Mouse (Mus musculus) adrenal gland, adult (tissue): ENCODE data around the gene Eef1g.
"Not testable (repeated sequence)": the region's sequence is repeated elsewhere in the genome, so short reads cannot be mapped to it uniquely, and the experiment has no call there.

Experiments used
- DNase-seq, 2 experiments: peaks; one replicate each; pipeline ENCODE4 v3.0.0; 2022 to 2023; ENCODE audit warnings: low spot score in 1 of 2; ENCODE audit not compliant: inconsistent age in 2 of 2

The Eef1g gene

DNA sequence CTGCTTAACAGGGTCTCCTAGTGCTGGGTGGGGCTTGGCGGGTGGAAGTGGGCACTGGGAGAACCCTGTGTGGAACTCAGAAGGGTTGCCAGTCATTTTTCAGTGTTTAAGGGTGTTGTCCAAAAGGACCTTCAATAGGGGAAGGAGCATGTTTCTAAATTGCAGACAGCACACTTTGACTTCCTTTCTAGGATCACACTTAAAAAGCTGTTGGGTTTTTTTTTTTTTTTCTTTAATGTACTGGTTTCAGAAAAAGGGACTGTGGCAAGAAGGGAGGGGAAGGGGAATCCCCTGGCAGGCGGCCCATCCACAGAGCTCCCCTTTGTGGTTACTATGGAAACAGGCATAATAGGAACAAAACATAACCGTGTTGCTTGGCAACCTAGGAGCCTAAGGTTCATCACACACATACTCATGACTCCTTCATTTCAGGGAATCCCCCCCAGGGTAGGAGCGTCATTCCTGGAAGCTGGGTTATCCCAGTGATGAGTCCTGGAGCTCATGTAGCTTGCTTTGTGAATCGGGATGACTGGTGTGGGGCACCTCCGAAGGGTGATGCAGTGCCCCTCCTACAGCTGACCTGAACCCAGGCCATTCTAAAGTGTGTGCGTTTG lies 17.5 kb downstream of the Eef1g start:
- peak; percentile 60 to 80 for DNase-seq

DNA sequence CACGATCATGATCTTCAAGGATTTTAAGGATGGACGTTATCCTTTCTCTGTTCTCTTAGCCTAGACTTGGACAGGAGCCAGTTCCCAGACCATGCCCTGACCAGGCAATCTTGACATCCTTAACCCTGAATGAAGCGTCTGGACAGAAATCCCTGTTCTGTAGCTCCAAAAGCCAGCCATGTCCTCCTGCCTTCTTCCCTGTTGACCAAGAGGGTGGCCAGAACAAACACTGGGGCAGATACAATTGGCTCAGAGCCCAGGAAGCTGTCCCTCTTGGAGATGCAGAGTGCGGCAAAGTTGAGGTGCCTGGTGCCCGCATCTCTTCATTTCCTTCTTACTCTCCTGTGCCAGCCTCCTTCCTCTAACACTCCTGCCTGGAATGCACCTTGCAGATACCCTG lies 19.1 kb downstream of the Eef1g start:
- peak in 1 of 2 experiments; percentile 52 for DNase-seq

DNA sequence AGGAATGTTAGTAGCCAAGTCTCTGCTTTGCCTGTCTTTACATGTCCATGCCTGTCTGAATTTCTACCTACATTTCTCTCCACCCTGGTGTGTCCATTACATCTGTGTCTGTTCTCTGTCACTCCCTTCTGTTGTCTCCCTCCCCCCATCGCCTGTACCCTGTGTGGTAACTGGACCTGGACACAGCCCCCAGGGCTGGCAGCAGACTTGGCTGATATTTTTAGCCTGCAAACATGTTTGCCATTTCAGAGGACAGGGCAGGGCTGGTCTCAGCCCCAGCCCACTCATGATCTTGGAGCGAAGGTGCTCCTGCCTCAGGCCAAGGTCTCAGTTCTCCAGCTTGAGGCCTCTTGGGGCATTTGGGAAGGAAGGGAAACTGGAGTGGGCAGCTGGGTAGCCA lies 21.0 kb downstream of the Eef1g start:
- peak in 1 of 2 experiments; percentile 50 for DNase-seq

DNA sequence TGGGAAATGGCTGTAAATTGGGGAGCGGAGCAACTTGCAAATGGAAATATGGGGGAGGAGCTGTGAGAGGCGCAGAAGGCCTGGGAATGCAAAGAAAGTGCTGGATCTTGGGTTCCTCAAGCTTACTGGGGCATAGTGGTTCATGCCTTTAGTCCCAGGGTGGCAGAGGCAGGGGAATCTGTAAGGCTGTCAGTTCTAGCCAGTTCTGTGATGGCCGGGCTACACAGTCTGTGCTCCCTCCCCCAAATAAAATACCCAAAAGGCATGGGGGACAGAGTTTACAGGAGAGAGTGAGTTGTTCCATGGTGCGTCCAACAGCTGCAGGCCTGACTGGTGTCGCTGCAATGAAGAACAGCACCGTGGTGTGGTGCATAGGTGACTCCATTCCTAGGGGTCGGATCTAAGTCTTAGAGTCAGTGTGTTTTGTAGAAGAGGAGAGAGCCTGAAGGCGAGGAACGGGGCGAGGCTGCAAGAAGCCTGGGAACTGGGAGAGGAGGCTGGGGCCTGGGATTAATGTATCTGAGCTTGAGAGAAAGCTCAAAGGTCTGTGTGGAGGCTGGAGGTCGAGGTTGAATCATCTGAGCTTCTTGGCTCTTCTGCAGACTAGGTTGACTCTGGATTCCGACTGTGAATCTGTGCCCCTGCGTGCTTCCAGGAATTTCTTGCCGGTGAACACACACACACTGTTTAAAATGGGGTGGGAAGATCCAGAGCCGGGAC lies 21.7 kb downstream of the Eef1g start:
- DNase-seq: no peak

DNA sequence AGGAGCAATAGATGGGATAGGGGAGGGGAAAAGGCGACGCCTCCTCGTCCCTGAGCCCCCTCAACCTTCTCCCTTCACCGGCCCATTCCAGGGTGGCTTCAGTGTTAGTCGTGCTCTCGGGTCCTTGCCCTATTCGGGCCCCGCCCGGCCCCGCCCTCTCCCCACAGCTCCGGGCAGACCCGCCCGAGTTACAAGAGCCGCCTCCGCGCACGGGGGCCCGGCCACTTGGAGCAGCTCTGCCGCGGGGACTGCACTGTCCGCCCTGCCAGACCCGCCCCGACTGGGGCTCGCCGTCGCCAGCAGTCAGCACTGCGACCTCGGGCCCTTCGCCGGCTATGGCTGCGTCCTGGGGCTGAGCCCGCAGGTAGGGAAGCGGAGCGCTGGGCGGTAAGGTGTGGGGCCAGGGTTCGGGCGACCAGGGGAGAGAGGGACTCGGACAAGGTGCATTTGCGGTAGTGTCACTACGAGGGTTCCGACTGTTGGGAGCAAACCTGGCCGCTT lies 22.3 kb downstream of the Eef1g start, which contains the start of gene Ahnak:
Gene Ahnak, plus strand, starts transcription at position 219 of the 501 bp plus-strand sequence.
- peak; percentile 88 to 96 for DNase-seq

DNA sequence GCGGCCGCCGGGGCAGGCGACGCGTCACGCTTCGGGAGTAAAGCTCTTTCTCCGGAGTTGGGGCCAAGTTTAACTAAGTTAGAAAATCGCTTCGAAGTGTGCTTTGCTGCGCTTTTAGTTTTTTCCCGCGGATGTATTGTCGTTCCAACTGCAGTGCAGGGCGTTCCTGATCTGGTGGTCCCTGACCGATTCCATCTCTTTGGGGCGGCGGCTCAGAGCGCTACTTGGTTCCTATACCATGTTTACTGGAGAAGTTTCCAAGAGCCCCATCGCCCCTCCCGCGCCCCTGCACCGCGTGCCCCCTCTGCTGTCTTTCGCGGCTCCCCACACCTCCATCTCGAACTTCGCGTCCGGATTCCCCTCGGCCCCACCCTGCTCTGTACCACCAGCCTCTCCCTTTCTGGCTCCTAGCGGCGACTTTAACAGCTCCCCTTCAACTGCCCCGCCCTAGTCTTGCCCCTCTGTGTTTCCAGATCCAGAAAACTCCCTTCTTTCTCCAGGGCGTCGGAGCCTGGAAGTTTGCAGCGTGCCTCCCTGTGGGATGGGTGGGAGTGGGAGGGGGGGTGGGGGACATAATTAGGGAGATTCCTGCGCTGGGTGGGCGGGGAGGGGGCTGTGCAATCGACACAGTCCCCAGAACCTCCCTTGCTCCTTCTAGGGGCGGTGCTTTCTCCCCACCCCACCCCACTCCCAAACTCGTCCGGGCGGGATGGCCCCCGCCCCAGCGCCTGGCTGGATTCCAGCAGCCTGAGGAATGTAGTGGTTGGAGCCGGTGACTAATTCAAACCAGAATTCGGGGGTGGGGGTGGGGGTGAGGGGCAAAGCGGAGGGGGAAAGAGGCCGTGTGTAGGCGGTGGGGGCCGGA lies 23.0 kb downstream of the Eef1g start:
- DNase-seq: peak; percentile 90 to 94

DNA sequence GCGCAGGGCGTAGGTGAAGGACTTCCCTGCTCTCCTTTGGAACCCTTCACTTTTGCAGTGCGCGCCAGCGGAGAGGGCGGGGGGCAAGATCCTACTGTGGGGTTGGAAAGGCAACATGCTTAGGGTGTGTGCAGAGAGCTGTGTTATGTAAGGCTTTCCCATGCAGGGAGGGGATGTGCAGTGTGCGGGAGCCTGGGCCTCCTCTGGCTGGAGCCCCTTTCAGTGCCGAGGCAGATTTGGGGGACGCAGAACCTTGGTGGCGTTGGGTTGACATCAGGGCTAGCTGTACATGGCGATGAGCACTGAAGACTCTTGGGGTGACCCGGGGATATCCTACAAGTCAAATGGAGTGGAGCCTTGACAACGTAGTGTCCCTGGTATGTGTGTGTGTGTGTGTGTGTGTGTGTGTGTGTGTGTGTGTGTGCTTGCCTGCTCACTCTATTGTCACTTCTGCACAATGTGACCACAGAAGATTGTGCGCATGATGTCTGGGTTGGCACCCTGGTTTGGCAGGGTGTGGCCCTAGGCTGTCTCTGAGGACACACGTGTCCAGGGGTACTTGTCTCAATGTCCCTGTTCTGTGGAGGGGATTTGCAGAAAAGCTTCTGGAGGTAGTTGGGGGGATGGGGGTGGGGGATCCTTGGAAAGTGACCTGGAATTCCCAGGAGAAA lies 23.7 kb downstream of the Eef1g start:
- DNase-seq: no peak

DNA sequence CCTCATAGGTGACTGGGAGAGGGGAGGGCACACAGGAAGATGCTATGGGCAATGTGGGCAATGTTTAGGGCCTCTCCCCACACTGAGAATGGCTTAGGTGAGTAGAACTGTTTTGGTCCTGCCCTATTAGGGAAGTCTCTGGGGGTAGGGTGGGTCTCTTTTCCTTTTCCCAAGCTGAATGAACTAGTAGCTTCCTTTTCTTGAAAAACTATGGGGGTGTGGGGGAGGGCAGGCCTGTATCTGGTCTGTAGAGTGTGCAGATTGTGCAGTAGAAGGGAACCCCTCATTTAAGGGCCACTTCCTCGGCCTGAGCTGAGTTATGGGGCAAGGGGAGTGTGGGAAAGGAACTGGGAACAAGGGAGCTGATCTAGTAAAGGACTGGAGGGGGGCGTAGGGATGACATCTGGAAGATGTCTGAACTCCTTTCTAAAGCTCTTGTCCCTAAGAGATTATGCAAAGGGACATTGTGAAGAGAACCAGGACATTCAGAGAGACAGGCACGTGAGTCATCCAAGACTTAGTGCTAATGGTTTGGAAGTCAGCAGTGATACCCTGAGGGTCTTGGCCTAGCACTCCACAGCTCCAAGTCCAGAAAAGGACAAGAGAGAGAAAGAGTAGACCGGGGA lies 24.5 kb downstream of the Eef1g start:
- peak in 1 of 2 experiments; percentile 67 for DNase-seq

DNA sequence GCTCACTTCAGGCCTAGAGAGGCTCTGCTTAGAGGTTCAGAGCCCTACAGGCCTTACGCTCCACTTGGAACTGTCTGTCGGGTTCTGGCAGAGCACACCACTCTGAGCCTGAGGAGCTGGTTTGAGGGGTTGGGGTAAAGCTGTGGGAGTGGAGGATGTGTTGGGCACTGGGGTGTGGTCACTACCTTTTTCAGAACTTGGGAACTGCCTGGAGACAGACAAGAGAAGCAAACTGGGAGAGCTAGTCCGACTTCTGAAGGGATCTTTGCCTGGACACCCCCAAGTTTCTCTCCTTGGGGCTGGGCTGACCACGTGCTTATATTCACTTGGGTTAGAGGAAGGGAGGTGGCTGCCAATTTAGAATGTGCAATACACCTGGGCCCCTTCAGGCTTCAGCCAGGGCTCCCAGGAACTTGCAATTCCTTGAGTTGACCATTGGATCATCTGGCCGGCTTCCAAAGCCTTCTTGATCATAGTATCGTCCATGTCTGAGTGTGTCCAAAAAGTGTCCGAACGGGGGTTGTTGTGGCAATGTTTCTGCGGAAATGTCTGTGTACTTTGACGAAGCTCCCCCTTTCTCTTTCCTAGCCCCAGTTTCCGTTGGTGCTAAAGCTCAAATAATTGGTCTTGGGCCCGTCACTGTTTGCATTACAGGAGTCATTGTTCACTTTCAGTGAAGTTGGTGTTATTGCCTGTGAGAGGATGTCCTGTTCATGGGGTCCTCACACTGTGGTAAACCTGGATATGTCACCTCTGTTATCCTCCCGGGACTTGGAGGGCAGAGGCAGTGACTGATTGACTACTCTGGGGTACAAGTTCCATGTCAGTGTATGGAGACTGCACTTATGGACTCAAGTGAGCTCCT lies 25.3 kb downstream of the Eef1g start:
- DNase-seq: peak; percentile 42 to 77

DNA sequence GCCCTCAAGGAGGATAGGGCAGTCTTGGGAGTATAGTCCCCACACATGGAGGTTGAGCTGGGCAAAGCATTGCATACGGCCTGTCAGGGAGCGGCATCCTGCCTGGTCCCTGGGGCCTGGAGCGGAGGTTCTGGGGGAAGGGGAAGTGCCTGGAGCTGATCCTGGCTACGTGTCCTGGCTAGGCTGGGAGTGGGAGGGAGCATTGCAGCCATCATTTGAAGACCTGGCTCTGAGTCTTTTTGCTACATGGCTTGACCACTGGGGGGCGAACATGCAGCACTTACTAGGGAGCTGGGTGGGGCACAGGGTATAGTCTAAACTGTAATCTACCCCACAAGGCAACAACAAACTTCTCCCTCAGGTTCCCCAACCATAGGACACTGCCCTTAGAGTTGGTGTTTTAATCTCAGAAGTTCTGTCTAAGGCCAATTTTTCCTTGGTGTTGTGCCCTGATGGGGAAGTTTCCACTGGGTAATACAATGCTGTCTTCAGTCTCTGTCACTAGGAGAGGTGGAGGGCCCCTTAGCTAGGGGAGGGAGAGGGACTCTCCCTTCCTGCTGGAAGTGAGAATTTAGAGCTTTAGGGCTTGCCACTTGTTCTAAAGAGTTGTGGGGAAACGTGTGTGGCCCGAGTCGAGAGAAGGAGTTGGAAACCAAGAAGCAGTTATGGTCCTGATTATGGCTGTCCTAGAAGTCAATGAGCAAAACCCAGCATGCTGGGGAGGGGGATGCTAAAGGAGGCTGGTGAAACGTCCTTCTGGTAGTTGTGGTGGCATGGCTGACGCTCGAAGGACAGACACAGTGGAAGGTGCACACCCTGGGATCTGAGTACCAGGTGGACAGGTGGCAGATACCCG lies 26.2 kb downstream of the Eef1g start:
- DNase-seq: peak; percentile 86 to 95

DNA sequence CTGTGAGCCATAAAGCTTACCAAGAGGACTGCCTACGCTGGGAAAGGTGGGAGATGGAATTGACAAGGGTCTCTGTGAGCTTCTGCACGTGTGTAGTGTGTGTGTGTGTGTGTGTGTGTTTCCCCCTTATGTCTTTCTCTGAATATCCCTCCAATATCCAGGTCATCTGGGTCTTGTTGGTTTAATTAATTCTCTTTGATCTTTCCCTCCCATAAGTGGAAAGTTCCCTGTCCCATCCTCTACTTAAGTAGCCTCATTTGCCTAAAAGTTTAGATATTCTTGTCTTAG lies 26.7 kb downstream of the Eef1g start:
- no peak for DNase-seq

DNA sequence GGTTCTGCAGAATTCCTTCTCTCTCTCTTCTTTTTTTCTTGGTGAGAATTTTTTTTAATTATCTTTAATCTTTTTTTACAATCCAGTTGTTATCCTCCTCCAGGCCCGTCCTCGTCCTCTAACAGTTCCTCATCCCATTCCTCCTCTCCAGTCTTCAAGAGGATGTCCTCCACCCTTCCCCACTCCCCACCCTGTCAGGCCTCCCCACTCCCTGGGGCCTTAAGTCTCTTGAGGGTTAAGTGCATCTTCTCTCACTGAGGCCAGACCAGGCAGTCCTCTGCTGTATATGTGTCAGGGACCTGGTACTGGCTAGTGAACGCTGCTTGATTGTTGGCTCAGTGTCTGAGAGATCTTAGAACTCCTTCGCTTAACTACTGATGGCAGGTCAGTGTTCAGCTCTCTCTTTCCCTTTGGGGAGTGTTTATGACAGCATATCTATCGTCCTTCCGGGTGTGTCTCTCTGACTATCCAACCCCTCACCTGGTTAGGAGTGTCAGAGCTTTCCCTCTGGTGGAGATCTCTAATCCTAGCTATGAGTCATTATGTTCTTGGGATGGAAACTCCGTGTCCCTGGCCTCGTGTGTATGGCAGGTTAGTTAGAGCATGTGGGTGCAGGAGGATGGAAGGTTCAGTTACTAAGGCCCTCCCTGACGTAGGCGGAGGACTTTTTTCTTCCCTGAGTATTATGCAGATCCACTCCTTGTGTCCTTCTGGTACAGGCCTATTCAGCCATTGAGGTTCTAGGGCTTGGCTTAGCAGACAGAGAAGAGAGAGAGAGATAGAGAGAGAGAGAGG lies 28.2 kb downstream of the Eef1g start:
- DNase-seq: no peak

DNA sequence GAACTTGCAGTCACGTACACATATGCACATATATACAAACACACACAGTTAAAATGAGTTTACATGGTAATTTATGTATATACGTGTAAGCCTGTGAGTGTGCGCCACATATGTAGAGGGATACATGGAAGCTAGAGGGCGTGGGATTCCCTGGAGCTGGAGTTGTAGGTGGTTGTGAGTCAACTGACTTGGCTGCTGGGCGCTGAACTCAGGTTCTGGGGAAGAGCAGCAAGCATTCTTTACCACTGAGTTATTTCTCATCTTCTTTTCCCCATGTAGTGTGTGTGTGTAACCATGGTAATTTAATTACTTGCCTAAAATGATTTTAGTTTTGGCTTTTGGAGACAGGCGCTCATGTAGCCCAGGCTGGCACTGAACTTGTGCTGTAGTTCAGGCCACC lies 29.8 kb downstream of the Eef1g start:
- DNase-seq: no peak

DNA sequence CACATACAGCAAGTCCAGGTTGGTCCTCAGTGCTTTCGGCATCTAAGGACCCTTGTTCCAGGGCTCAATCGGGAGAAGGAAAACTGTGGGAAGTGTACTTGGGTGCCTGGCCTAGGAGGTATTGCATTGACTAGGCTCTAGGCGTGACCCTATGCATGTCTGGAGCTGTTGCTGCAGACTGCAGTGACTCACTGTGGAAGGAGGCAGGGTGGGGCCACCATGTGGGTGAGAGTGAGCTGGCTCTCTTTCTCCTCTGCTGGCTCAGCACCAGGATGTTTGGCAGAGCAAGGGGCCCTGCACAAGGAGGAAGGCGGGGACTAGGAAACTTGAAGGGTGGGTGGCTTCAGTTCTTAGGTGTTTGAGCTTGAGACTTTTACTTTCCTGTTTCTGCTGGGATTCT lies 30.7 kb downstream of the Eef1g start:
- peak; percentile 89 to 94 for DNase-seq

DNA sequence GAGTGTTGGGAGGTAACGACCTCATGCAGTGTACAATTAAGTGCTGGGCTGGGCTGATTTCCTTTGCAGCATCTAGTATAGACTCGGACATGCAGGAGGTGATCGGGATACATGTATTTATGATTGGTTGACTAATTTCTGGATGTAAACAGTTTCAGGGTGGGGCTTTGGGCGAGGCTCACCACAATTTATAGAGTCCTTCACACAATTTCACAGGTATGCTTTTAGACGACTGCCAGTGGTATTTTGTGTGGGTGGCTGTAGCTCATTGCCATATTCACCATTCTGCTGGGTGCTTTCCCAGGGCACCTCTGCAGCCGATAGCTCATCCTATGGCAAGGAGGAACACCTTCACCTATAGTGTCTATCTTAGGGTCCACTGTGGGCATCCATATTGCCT lies 31.7 kb downstream of the Eef1g start:
- DNase-seq: no peak

DNA sequence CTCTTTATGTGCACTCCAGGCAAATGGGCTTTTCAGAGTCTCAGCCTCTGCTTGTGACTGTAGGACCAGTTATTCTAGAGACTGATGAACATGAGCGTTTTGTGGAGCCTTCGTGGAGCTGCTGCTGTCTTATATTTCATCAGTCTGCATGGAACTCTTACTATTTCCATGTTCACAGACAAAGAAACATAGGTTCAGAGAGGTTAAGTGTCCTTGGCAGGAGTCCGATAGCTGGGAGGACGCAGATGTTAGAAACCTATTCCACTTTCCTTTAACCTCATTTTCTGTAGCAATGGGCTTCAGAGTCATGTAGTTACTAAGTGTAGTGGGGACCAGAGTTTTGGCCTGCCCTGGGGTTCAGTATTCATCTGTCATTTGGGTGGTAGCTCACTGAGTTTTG lies 32.4 kb downstream of the Eef1g start:
- DNase-seq: no peak

DNA sequence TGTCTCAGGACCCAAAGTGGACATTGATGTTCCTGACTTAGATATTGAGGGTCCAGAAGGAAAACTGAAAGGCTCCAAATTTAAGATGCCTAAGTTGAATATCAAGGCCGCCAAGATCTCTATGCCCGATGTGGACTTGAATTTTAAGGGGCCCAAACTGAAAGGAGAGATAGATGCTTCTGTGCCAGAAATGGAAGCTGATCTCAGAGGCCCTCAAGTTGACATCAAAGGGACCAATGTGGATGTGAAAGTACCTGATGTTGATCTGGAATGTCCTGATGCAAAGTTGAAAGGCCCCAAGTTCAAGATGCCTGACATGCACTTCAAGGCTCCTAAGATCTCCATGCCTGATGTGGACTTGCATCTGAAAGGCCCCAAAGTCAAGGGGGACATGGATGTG lies 40.1 kb downstream of the Eef1g start:
- DNase-seq: not testable (repeated sequence)

DNA sequence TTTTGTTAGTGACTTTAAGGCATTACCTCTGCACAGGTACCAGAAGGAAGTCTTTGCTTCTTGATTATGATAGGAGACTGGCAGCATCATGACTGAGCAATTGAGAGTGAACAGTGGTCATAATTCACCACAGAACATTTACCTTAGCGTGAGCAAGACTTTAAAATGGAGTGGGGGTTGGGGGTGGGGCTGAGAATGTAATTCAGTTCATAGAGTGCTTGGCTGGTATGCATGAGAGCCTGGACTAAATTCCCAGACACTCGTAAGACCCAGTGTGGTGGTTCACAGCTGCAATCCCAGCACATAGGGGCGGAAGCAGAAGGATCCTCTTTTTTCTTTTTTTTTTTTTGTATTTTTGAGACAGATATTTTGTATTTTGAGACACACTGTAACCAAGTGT lies 52.5 kb downstream of the Eef1g start:
- DNase-seq: no peak
